Mouse (Mus musculus) erythroblast, embryonic 14.5 days (primary cell): ENCODE measurements around the gene Cdk4. TPM values are rescaled to one million over a fixed set of nuclear protein-coding genes. Genes with fewer than 3 reads are reported as not detected.
A peak's percentile ranks its signal among the peaks of the same experiment; 100 is the strongest.

Experiments
- H3K27me3 ChIP-seq: 2 replicates; pipeline ENCODE4 v1.6.1; 2012; ENCODE audit warnings: inconsistent platforms; ENCODE audit not compliant: control insufficient read depth
- H3K36me3 ChIP-seq: 2 replicates; pipeline ENCODE4 v1.6.1; 2012; ENCODE audit warnings: mild to moderate bottlenecking, inconsistent platforms; ENCODE audit not compliant: control insufficient read depth
- H3K4me1 ChIP-seq: 2 replicates; pipeline ENCODE4 v1.6.1; 2012; ENCODE audit warnings: inconsistent platforms; ENCODE audit not compliant: control insufficient read depth
- H3K4me3 ChIP-seq: replicated peaks from 2 replicates; pipeline ENCODE3; 2012; ENCODE audit warnings: moderate library complexity, mild to moderate bottlenecking, inconsistent platforms
- H3K9me3 ChIP-seq: 2 replicates; pipeline ENCODE4 v1.6.1; 2012; ENCODE audit warnings: low read length, inconsistent platforms, mixed read lengths; ENCODE audit not compliant: control insufficient read depth
- GATA1 ChIP-seq: IDR thresholded peaks from 2 replicates; pipeline ENCODE4 v1.6.1; 2012; ENCODE audit warnings: low read length, inconsistent platforms, mixed read lengths
- TAL1 ChIP-seq: IDR thresholded peaks from 3 replicates; pipeline ENCODE4 v1.6.1; 2012; ENCODE audit warnings: low read length, inconsistent platforms, mixed read lengths
- polyA plus RNA-seq: library from polyadenylated mRNA; stranded (reverse); fragments of >175 nt; gene quantifications from 2 replicates; pipeline ENCODE4 v1.2.3, GENCODE M21; 2012

The Cdk4 gene
- polyA plus RNA-seq: 81.1 and 96.8 TPM in 2 replicates

DNA sequence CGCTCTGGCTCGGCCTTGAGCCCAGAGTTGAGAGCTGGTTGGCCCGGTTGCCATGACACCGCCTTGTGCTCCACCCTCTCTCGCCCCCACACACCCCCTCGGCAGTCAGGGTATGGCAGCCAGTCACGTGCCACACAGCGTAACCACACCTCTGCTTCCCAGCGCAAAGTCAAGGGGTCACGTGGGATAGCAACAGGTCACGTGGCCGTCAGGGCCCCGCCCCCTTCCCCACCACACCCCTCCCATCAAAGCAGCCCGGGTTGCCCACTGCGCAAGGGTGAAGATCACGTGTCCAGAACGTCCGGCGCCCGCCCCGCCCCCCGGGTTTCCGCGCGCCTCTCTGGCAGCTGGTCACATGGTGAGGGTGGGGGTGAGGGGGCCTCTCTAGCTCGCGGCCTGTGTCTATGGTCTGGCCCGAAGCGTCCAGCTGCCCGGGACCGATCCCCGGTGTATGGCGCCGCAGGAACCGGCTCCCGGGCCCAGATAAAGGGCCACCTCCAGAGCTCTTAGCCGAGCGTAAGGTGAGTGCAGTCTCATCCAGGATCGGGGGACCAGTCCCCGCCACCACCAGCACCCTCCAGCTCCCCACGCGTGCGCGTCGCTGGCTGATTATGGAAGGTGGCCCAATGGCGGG is at the start of gene Cdk4:
Gene Cdk4 (plus strand): TSS at position 296 of the 634 bp plus-strand sequence.
- no peak for TF ChIP-seq GATA1
- H3K36me3 ChIP-seq: peaks cover 42% of the 10 kb centered on the region
- H3K27me3 ChIP-seq: peaks cover 48% of the 10 kb centered on the region
- peak within 1 kb of the TSS; percentile 80 for H3K4me3 ChIP-seq
- H3K4me1 ChIP-seq: peaks cover 57% of the 10 kb centered on the region
- peaks cover 4% of the 10 kb centered on the region; the same call in 1 of the 2 replicates for H3K9me3 ChIP-seq

DNA sequence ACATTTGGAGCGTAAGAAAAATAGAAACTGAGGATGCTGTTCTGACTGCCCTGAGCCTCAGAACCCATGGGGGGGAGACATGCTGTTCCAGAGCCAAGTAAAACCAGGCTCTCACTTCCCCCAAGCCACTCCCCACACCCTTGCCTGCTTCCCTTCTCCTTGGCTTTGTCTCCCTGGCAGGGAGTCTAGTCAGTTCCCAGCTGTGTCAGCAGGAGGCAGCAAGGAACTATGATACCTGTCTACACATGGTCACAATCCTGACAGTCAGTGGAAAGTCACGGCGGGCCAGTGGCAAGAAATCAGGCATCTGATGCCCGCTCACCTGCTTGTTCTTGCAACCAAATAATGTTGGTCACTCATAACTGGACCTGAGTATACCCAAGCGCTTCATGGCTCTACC is 46.8 kb upstream of the Cdk4 start:
- no peaks in the 10 kb centered on the region for H3K9me3 ChIP-seq
- peaks cover 2% of the 10 kb centered on the region; the same call in 1 of the 2 replicates for H3K27me3 ChIP-seq
- no peaks in the 10 kb centered on the region for H3K36me3 ChIP-seq
- H3K4me1 ChIP-seq: no peaks in the 10 kb centered on the region
- no peak overlapping the region for H3K4me3 ChIP-seq
- no peak for TF ChIP-seq TAL1
- TF ChIP-seq GATA1: no peak

DNA sequence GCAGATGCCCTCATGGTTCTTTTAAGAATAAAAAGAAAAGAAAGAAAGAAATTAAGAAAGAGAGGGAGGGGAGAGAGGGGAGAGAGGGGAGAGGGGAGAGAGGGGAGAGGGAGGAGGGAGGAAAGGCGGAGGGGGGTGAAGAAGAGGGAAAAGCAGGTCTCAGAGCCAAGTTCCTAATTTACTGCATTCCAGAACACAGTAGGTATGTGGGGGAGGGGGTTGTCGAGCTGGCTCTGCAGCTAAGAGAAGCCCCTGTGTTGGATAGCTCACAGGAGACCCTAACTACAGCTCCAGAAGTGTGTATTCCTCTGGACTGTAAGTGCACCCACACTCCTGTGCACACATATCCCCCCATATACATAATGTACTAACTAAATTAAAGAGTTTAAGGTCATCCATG is 46.3 kb upstream of the Cdk4 start:
- H3K9me3 ChIP-seq: no peaks in the 10 kb centered on the region
- H3K4me1 ChIP-seq: no peaks in the 10 kb centered on the region
- H3K4me3 ChIP-seq: no peak overlapping the region
- peaks cover 3% of the 10 kb centered on the region for H3K36me3 ChIP-seq
- peaks cover 2% of the 10 kb centered on the region; the same call in 1 of the 2 replicates for H3K27me3 ChIP-seq
- TF ChIP-seq TAL1 (no peak), GATA1 (no peak)

DNA sequence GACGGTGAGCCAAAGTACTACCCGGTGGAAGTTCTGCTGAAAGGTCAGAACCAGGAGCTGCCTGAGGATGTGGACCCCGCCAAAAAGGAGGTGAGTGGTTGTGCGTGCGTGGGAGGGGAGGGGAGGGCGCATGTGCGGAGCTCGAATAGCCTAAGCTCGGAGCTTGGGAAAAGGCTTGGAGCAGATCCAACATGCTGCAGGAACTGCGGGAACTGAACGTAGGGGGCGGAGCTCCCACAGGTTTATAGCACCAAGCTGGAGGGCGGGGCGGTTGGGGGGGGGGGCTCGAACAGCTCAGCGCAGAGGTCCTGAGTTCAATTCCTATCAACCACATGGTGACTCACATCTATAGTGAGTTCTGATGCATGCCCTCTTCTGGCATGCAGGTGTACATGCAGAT is 44.9 kb upstream of the Cdk4 start:
- no peak overlapping the region for H3K4me3 ChIP-seq
- H3K9me3 ChIP-seq: no peaks in the 10 kb centered on the region
- TF ChIP-seq GATA1 (no peak), TAL1 (no peak)
- peaks cover 13% of the 10 kb centered on the region for H3K36me3 ChIP-seq
- no peaks in the 10 kb centered on the region for H3K4me1 ChIP-seq
- H3K27me3 ChIP-seq: peaks cover 2% of the 10 kb centered on the region; the same call in 1 of the 2 replicates

DNA sequence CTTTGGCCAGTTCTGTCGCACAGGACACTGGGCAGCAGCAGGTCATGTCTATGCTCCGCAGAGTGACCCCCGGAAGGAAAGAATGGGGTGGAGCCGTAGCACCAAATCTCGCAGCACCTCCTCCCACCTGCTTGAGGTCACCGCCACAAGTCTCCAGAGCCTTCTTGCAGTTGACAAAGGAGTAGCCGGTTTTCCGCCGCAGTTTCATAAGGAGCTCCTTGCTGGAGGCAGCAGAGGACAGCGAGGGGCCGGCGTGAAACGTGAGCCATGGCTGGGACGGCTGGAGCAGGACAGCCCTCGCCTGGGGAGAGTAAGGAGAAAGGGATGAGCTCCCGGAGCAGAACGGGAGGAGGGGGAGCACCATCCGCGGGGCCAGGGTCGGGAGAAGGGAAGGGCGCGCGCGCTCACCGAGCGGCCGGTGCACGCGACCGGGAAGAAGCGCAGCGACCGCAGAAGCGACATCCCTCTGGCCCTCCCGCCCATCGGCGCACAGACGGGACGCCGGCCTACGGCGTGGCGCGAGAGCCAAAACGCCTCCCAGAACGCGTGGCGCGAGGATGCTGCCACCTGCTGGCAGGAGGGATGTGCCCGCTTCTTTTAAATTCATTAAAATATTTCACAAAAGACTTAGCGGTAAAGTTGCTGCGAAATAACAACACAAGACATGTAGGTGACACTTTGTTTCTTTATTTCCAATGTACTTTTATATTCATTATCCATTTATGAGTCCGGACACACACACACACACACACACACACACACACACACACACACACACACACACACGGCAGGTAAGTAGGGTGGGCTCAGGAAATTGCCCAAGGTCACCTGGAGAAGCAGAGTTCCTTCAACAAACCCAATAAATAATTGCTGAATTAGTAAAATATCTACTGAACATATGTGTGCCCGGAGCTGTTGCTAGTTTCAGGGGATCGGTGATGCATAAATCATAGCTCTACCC is 32.7 kb upstream of the Cdk4 start, which contains the start of gene Tsfm:
Gene Tsfm (minus strand): TSS at position 505 of the 961 bp plus-strand sequence.
- H3K4me1 ChIP-seq: peaks cover 15% of the 10 kb centered on the region
- peak within 1 kb of the TSS; percentile 84 for H3K4me3 ChIP-seq
- TF ChIP-seq TAL1 (no peak), GATA1 (no peak)
- peaks cover 34% of the 10 kb centered on the region for H3K36me3 ChIP-seq
- H3K27me3 ChIP-seq: peaks cover 2% of the 10 kb centered on the region
- H3K9me3 ChIP-seq: no peaks in the 10 kb centered on the region

DNA sequence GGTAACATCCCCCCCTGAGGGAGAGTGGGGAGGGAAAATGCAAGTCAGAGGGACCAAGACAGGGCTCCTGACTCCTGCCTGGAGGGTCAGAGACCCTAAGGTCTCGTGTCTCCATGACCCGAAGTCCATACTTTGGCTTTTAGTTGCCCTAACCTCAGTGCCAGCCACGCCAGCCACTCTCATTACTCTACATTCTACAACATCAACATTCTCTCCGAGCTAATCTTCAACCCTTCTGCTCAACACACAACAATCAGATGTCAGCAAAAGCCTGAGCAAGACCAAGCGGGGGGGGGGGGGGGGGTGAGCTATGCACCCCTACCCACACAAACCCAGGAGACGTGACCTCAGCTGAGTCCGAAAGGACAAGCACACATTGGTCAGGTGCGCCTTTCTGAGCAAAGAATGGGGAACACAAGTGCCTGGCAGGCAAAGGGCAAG is 30.0 kb upstream of the Cdk4 start:
- TF ChIP-seq GATA1: no peak
- TF ChIP-seq TAL1: no peak
- Histone ChIP-seq H3K4me1 (peaks cover 15% of the 10 kb centered on the region), H3K27me3 (peaks cover 19% of the 10 kb centered on the region), H3K9me3 (no peaks in the 10 kb centered on the region), H3K4me3 (no peak overlapping the region), H3K36me3 (peaks cover 10% of the 10 kb centered on the region)

DNA sequence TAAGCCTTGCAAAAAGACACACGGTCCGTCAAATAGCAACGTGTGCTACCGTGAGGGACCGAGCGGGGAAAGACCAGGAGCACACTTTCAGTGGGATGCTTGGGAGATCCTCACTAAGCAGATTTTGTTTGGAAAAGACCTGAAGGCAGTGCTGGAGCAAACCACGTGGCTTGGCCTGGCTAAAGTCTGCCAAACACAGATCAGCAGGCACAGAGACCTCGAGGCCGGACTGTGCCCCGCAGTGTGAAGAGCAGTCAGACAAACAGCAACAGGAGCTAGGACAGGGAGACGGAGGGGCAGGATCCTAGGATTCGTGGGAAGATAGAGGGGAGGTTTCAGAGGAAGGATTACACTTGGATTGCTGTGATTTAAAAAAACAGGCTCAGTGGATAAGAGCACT is 27.1 kb upstream of the Cdk4 start:
- no peak for TF ChIP-seq TAL1
- TF ChIP-seq GATA1: no peak
- Histone ChIP-seq H3K4me3 (no peak overlapping the region), H3K4me1 (peaks cover 6% of the 10 kb centered on the region), H3K9me3 (peaks cover 4% of the 10 kb centered on the region), H3K36me3 (no peaks in the 10 kb centered on the region), H3K27me3 (peaks cover 48% of the 10 kb centered on the region)

DNA sequence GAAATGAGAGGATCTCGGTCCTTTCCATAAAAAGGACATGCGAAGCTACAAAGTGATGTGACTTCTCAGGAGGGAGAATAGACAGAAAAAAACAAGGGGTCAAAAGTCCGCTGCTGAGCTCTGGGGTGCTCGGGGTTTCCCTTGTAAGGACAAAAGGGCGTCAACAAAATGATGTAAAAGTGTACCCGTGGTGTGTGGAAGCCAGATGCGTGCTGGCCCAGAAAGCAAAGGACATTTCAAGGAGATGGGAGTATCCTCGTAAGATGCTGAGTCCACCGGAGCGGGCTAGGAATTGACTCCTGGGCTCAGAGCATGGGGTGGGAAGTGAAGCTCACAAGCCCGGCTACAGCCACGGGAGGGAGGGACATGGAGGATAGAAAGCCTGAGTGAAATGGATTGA is 25.7 kb upstream of the Cdk4 start:
- H3K4me1 ChIP-seq: peaks cover 20% of the 10 kb centered on the region
- no peaks in the 10 kb centered on the region for H3K36me3 ChIP-seq
- peaks cover 4% of the 10 kb centered on the region for H3K9me3 ChIP-seq
- peaks cover 56% of the 10 kb centered on the region for H3K27me3 ChIP-seq
- TF ChIP-seq TAL1 (no peak), GATA1 (no peak)
- no peak overlapping the region for H3K4me3 ChIP-seq
